Mouse (Mus musculus): ENCODE measurements around the gene Adssl1.

Adssl1 gene

GRCm38 (mm10) chr12:112658619-112659018, 38.8 kb downstream of the Adssl1 start:
- DNase-seq (ENCODE audit: low spot score) = no peak

- DNase-seq (ENCODE audit: low spot score) = no peak
Observed at GRCm38 (mm10) chr12:112659109-112659508, 39.3 kb downstream of the Adssl1 start.

GRCm38 (mm10) chr12:112660576-112661326, 40.9 kb downstream of the Adssl1 start:
- DNase-seq (ENCODE audit: low spot score) = no peak

GRCm38 (mm10) chr12:112661327-112661605, 41.4 kb downstream of the Adssl1 start:
- DNase-seq (ENCODE audit: low spot score) = no peak

DNA sequence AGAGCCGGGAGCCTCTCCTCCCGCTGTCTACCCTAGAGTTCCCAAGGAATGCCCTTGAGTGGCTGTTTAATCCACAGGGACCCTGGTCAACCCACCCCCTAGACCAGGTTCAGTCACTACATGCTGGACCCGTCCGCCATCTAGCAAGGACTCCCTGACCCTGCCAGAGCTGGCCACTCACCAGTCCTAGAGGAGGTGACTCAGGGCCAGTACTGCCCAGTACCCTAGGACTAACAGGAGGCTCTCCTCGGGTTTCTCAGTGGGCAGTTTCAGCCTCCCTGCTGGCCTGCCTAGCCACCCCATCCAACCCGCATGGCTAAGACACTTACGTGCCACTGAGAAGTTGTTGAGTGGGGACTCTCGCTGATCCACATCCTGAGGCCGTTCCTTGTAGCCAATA, 42.0 kb downstream of the Adssl1 start:
- DNase-seq (ENCODE audit: low spot score) = no peak

GRCm38 (mm10) chr12:112663303-112663702, 43.5 kb downstream of the Adssl1 start:
- no peak for DNase-seq (ENCODE audit: low spot score)

- no peak for DNase-seq (ENCODE audit: low spot score)
Observed at GRCm38 (mm10) chr12:112663716-112664115, 43.9 kb downstream of the Adssl1 start.

- DNase-seq (ENCODE audit: low spot score) = no peak
Observed at GRCm38 (mm10) chr12:112664124-112664523, 44.3 kb downstream of the Adssl1 start.

- no peak for DNase-seq (ENCODE audit: low spot score)
Observed at GRCm38 (mm10) chr12:112664656-112665055, 44.8 kb downstream of the Adssl1 start.

GRCm38 (mm10) chr12:112665445-112665844, 45.6 kb downstream of the Adssl1 start:
- no peak for DNase-seq (ENCODE audit: low spot score)

DNA sequence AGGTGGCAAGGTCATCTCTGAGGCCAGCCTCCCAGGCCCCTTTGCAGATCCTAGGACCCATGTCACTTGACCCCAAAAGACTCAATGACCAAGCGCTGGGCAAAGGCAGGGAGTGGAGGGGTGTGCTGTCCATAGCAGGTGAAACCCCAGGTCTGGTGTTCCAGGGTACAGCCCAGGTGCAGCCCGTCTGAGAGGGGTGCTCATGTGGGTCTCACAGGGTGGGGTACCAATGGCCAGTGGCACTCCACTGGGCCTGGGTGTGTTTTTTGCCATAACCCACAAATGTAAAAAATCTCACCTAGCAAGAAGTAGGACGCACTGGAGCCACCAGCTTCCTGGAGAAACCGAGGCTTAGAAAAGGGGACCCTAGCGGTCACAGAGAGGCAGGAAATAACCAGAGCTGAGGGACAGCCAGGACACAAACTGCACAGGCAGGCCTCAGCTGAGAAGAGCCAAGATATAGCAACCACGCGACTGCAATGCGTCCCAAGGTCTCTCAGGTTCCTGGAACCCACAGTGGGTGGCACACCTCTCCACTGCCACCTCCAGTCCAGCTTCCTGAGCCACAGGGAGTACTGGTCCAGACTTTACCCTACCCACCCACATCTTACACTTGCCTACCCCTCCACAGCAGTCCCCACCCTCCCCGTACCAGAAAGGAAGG, 46.2 kb downstream of the Adssl1 start:
- no peak for DNase-seq (ENCODE audit: low spot score)

DNA sequence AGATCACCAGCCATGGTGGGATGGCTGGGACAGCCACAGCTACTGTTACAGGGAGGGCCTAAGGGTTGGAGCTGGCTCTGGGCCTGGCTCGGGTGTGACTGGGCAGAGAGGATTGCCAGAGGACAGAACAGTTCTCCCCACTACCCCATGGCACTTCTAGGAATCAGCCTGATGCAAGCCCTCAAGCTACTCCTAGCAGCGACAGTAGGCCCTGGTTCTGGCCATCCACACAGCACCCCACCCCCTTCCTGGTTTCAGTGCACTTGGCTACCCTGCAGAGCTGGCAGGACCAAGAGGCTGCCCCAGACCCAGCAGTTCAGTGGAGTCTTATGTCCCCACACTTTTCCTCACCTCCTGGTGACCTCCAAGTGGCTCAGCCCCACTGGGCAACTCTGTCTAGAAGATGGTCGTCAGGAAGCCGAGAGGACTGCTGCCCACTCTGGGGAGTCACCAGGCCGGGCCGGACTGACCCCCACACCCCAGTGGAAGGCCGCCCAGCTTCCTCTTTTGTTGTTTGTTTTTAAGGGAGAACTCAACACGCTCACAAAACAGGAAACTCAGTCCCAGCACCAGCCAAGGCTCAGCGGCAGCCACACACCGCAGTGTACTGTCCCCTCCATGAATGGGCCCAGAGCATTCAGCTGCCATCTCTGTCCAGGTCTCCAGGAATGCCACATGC, 47.9 kb downstream of the Adssl1 start:
- DNase-seq (ENCODE audit: low spot score) = no peak

DNA sequence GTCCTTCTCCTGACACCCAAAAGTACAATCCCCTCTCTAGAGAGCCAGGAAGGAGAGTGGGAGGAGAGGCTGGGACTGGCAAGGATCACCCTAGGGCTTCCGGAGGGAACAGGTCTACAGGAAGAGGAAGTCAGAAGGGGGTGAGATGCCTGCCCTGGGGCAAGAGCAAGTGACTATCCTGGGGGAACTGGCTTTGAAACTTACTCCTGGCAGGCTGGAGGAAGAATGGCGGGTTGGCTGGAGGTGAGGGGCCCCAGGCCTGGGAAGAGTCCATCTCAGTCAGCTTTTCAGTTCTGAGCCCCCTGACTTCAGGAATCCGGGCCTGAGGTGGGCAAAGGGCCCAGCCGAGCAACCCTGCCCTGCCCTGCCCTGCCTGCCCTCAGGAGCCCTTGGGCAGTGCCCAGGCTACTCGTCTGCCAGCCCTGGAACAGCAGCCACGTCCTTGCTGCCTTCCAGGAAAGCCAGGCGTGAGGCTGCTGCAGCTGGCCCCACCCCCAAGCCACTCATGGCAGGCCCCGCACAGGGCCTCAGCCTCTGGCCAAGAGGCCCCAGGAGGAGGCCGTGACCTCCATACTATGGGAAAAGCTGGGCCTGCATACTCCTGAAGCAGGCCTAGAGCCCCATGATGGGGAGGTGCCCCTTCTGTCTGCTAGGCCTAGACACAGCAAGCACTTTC, 51.0 kb downstream of the Adssl1 start:
- DNase-seq (ENCODE audit: low spot score) = no peak

DNA sequence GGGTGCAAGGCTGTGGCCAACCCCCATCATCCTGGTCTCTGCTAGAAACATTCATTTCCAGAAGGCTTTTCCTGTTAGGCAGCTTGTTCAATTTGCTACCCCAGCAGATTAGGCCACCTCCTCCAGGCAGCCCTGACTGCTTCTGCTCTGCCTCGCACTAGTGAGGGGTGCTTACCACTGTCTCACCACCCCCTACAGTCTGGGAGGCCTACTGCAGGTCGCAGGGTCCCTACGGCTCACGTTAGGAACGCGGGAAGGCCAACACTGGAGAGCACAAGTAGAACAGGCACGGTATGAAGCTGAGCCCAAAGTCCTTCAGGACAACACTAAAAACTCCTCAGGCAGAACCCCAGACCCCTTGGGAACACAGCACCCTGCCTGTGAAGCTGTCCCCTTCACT, 52.0 kb downstream of the Adssl1 start:
- no peak for DNase-seq (ENCODE audit: low spot score)

GRCm38 (mm10) chr12:112672744-112673575, 53.1 kb downstream of the Adssl1 start:
- no peak for DNase-seq (ENCODE audit: low spot score)

GRCm38 (mm10) chr12:112673576-112674091, 53.8 kb downstream of the Adssl1 start:
- DNase-seq (ENCODE audit: low spot score) = no peak

DNA sequence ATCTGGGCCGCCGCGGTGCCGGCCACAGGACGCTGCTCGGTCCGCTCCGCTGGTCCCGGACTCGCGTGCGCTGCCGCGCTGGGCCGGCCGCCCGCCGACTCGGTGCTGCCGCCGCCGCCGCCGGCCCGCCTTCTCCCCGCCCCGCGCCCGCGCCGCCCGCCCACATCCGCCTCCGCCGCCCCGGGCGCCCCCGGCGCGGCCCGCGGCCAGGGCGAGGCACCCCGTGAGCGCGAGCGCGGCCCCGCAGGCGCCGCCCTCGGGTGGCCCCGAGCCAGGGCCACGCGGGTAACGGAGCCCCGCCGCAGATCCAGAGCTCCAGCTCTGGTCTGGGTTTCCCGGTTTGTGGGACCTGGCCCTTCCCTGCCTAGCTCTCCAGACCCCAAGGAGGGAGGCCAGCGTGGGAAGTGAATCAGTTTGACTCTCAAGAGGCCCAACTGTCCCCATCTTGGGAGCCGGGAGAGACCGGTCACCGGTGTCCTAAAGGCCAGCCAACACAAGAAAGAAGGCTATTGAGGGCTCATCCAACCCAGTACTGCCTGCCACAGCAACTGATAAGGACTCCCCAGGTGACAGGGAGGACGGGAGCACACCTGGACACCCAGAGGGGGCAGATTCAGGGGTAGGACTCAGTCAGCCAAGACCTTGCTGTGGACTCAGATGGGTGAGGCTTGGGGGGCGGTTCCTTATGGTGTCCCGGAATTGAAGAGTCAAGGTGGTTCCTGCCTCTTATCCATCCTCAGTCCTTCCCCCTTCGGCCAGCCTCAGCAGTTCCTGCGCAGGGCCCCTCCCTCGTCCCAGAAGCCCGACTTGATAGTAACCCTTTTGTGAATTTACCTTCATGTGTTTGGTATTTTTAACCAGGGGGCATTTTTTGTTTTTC, 54.5 kb downstream of the Adssl1 start, which contains the start of gene Akt1:
TSS of gene Akt1 (minus strand) at position 753 of the 880 bp plus-strand sequence.
- DNase-seq (ENCODE audit: low spot score) = no peak

- peak; percentile 71 for DNase-seq (ENCODE audit: low spot score)
Observed at GRCm38 (mm10) chr12:112675245-112676035, 55.6 kb downstream of the Adssl1 start.

GRCm38 (mm10) chr12:112677076-112677475, 57.2 kb downstream of the Adssl1 start:
- DNase-seq (ENCODE audit: low spot score) = no peak

Data from left cerebral cortex, adult 11 months (tissue).